Mouse (Mus musculus) lung, embryonic 16.5 days (tissue): ENCODE results near the gene Tnfrsf1a. TPM values are rescaled to one million over a fixed set of nuclear protein-coding genes. Genes with fewer than 3 reads are reported as not detected.

Experiments
- ATAC-seq: fragments of 200-750 bp; cut with Nextera tagmentation; 2 replicates; pipeline ENCODE4 v1.8.0; 2017; ENCODE audit warnings: low read depth, mild to moderate bottlenecking, moderate library complexity
- H3K27ac ChIP-seq: fragments of 300-500 bp; sonication (generic); 2 replicates; pipeline ENCODE4 v1.5.1; 2014; ENCODE audit warnings: mild to moderate bottlenecking, control low read depth, low read length
- H3K27me3 ChIP-seq: fragments of 300-500 bp; sonication (generic); 2 replicates; pipeline ENCODE4 v1.6.1; 2014; ENCODE audit warnings: low read depth, low read length, mixed read lengths; ENCODE audit not compliant: control insufficient read depth, insufficient read depth
- H3K36me3 ChIP-seq: fragments of 300-500 bp; sonication (generic); 2 replicates; pipeline ENCODE4 v1.6.1; 2014; ENCODE audit warnings: low read length; ENCODE audit not compliant: control insufficient read depth, insufficient read depth
- H3K4me1 ChIP-seq: fragments of 300-500 bp; sonication (generic); replicated peaks from 2 replicates; pipeline ENCODE4 v1.6.1; 2014; ENCODE audit warnings: low read length, mixed read lengths; ENCODE audit not compliant: control insufficient read depth, insufficient read depth
- H3K4me2 ChIP-seq: fragments of 300-500 bp; sonication (generic); 2 replicates; pipeline ENCODE4 v1.6.1; 2014; ENCODE audit warnings: low read depth, low read length, control low read depth
- H3K4me3 ChIP-seq: fragments of 300-500 bp; sonication (generic); 2 replicates; pipeline ENCODE4 v1.5.1; 2014; ENCODE audit warnings: mild to moderate bottlenecking, low read length, control low read depth
- H3K9ac ChIP-seq: fragments of 300-500 bp; sonication (generic); 2 replicates; pipeline ENCODE4 v1.6.1; 2014; ENCODE audit warnings: low read length, control low read depth
- H3K9me3 ChIP-seq: fragments of 300-500 bp; sonication (generic); 2 replicates; pipeline ENCODE4 v1.6.1; 2016; ENCODE audit warnings: low read length; ENCODE audit not compliant: control insufficient read depth
- WGBS: fragments of 180-500 bp; shearing (Covaris S2); extraction: QIAGEN DNeasy Blood & Tissue Kit; methylation state at CpG from one replicate; pipeline ENCODE4 v1.1.7; 2014; 5-methylcytosine and 5-hydroxymethylcytosine counted together
- polyA plus RNA-seq: library from polyadenylated mRNA; unstranded; fragments of >200 nt; fragmentation: Nextera tagmentation; extraction: Ambion mirVana; gene quantifications from 2 replicates; pipeline ENCODE4 v1.2.1, GENCODE M21; 2015

Gene Tnfrsf1a
- polyA plus RNA-seq, 1 experiment from 2014 or later: 115 TPM

- Histone ChIP-seq H3K9ac (no peak overlapping the region), H3K4me1 (peaks cover 12% of the 10 kb centered on the region), H3K36me3 (no peaks in the 10 kb centered on the region), H3K4me2 (no peak overlapping the region), H3K9me3 (no peaks in the 10 kb centered on the region), H3K4me3 (no peak overlapping the region), H3K27ac (peak overlapping the region; percentile 71), H3K27me3 (no peaks in the 10 kb centered on the region)
- no peak for ATAC-seq
- 58% methylated on average over 9 of the region's 9 CpGs for WGBS
These were observed 10.1 kb upstream of the Tnfrsf1a start for GRCm38 (mm10) chr6:125338791-125339660.

DNA sequence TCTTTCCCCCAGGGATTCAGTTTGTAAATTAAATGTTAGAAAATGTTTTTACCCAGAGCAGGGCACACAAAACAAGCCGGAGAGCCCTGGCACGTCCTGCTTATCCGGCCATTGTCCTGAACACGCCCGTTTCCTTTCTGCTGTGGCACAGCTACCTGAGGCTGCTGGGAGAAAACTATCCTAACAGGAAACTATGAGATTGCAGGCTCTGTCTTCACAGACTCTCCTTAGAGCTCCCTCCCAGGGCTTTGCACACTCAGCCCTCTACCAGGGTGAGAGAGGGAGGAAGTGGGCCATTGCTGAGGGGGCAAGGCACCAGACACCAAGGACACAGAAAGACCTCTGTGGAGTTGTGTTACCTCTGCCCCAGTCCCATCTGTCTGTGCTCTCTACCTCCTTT is 8.9 kb upstream of the Tnfrsf1a start:
- no peak overlapping the region for H3K4me2 ChIP-seq
- no peaks in the 10 kb centered on the region for H3K36me3 ChIP-seq
- H3K9ac ChIP-seq: no peak overlapping the region
- H3K9me3 ChIP-seq: no peaks in the 10 kb centered on the region
- 66% methylated on average over 5 of the region's 5 CpGs for WGBS
- peak overlapping the region; percentile 87 for H3K27ac ChIP-seq
- peak; percentile 49 for ATAC-seq
- H3K4me3 ChIP-seq: no peak overlapping the region
- H3K27me3 ChIP-seq: no peaks in the 10 kb centered on the region
- peaks cover 18% of the 10 kb centered on the region for H3K4me1 ChIP-seq

GRCm38 (mm10) chr6:125342198-125342597 is 7.0 kb upstream of the Tnfrsf1a start:
- WGBS: 69% methylated on average over 3 of the region's 3 CpGs
- peaks cover 22% of the 10 kb centered on the region for H3K4me1 ChIP-seq
- H3K9ac ChIP-seq: 0 out of 2 replicates have a peak overlapping the region, but pooled peaks have one; percentile 15
- H3K27ac ChIP-seq: peak overlapping the region; percentile 51; the same call in 1 of the 2 replicates
- no peak for ATAC-seq
- no peak overlapping the region for H3K4me3 ChIP-seq
- H3K4me2 ChIP-seq: no peak overlapping the region
- H3K9me3 ChIP-seq: no peaks in the 10 kb centered on the region
- H3K36me3 ChIP-seq: no peaks in the 10 kb centered on the region
- H3K27me3 ChIP-seq: no peaks in the 10 kb centered on the region

GRCm38 (mm10) chr6:125344084-125344483 is 5.1 kb upstream of the Tnfrsf1a start:
- no peak overlapping the region for H3K4me3 ChIP-seq
- WGBS: 11% methylated on average over 8 of the region's 8 CpGs
- no peak overlapping the region for H3K4me2 ChIP-seq
- H3K9me3 ChIP-seq: no peaks in the 10 kb centered on the region
- H3K36me3 ChIP-seq: no peaks in the 10 kb centered on the region
- H3K27ac ChIP-seq: peak overlapping the region; percentile 4; the same call in 1 of the 2 replicates
- peak overlapping the region; percentile 47 for H3K9ac ChIP-seq
- no peaks in the 10 kb centered on the region for H3K27me3 ChIP-seq
- H3K4me1 ChIP-seq: peaks cover 33% of the 10 kb centered on the region
- ATAC-seq: peak; percentile 59

GRCm38 (mm10) chr6:125344866-125345265 is 4.3 kb upstream of the Tnfrsf1a start:
- WGBS: 44% methylated on average over 4 of the region's 4 CpGs
- Histone ChIP-seq H3K4me2 (no peak overlapping the region), H3K36me3 (no peaks in the 10 kb centered on the region), H3K9ac (no peak overlapping the region), H3K27me3 (no peaks in the 10 kb centered on the region), H3K9me3 (no peaks in the 10 kb centered on the region), H3K4me1 (peaks cover 34% of the 10 kb centered on the region), H3K4me3 (no peak overlapping the region), H3K27ac (peak overlapping the region; percentile 4; the same call in 1 of the 2 replicates)
- no peak for ATAC-seq

GRCm38 (mm10) chr6:125345625-125346024 is 3.5 kb upstream of the Tnfrsf1a start:
- H3K9me3 ChIP-seq: no peaks in the 10 kb centered on the region
- H3K27ac ChIP-seq: no peak overlapping the region
- ATAC-seq: no peak
- peaks cover 34% of the 10 kb centered on the region for H3K4me1 ChIP-seq
- no peak overlapping the region for H3K4me2 ChIP-seq
- no peak overlapping the region for H3K4me3 ChIP-seq
- no peaks in the 10 kb centered on the region for H3K36me3 ChIP-seq
- 63% methylated on average over 1 of the region's 1 CpGs for WGBS
- no peak overlapping the region for H3K9ac ChIP-seq
- no peaks in the 10 kb centered on the region for H3K27me3 ChIP-seq

- Histone ChIP-seq H3K4me2 (no peak overlapping the region), H3K27ac (no peak overlapping the region), H3K36me3 (no peaks in the 10 kb centered on the region), H3K9me3 (no peaks in the 10 kb centered on the region), H3K4me1 (peaks cover 37% of the 10 kb centered on the region), H3K4me3 (no peak overlapping the region), H3K9ac (no peak overlapping the region), H3K27me3 (no peaks in the 10 kb centered on the region)
- WGBS: 65% methylated on average over 2 of the region's 2 CpGs
- no peak for ATAC-seq
These were observed 3.1 kb upstream of the Tnfrsf1a start for GRCm38 (mm10) chr6:125346029-125346428.

- peak; percentile 92 for ATAC-seq
- H3K4me1 ChIP-seq: peaks cover 57% of the 10 kb centered on the region
- 0% methylated on average over 27 of the region's 27 CpGs for WGBS
These were observed 541 bp downstream of the Tnfrsf1a start for GRCm38 (mm10) chr6:125349575-125350230.

More at GRCm38 (mm10) chr6:125349575-125350230, 541 bp downstream of the Tnfrsf1a start:
- H3K4me3 ChIP-seq: peak overlapping the region; percentile 79
- no peaks in the 10 kb centered on the region for H3K27me3 ChIP-seq
- no peaks in the 10 kb centered on the region for H3K36me3 ChIP-seq
- peak overlapping the region; percentile 96 for H3K27ac ChIP-seq
- H3K9me3 ChIP-seq: no peaks in the 10 kb centered on the region
- H3K4me2 ChIP-seq: peak overlapping the region; percentile 85
- H3K9ac ChIP-seq: peak overlapping the region; percentile 80
